Mouse (Mus musculus) frontal cortex, adult (tissue): ENCODE measurements at regions not wholly inside any gene's neighbourhood (a gene's known extent, or its start where the extent isn't known, plus 50 kb on each side); places are given as distances from the start of the nearest gene placed in this dataset.

Source experiments
- ATAC-seq: cut with Nextera tagmentation; 2 replicates; pipeline ENCODE4 v1.9.2; 2017; ENCODE audit warnings: mild to moderate bottlenecking, moderate library complexity, mixed read lengths; ENCODE audit not compliant: low TSS enrichment

GRCm38 (mm10) chr13:51899319-51900042 is 53.0 kb downstream of the Gadd45g start:
- no peak for ATAC-seq

- no peak for ATAC-seq
These were observed 53.6 kb downstream of the Gadd45g start for GRCm38 (mm10) chr13:51900043-51900440.

GRCm38 (mm10) chr13:51902482-51903285 is 56.2 kb downstream of the Gadd45g start:
- peak; percentile 84 for ATAC-seq

GRCm38 (mm10) chr13:51903324-51903939 is 57.0 kb downstream of the Gadd45g start:
- no peak for ATAC-seq

GRCm38 (mm10) chr13:51905270-51905669 is 58.8 kb downstream of the Gadd45g start:
- no peak for ATAC-seq

- no peak for ATAC-seq
These were observed 59.6 kb downstream of the Gadd45g start for GRCm38 (mm10) chr13:51906103-51906502.

- no peak for ATAC-seq
These were observed 62.0 kb downstream of the Gadd45g start for GRCm38 (mm10) chr13:51908514-51908913.

- no peak for ATAC-seq
These were observed 65.0 kb downstream of the Gadd45g start for GRCm38 (mm10) chr13:51911296-51911998.

- ATAC-seq = no peak
These were observed 66.0 kb downstream of the Gadd45g start for GRCm38 (mm10) chr13:51912477-51912876.

GRCm38 (mm10) chr13:51912994-51913393 is 66.5 kb downstream of the Gadd45g start:
- ATAC-seq = no peak

GRCm38 (mm10) chr13:51916666-51917240 is 70.3 kb downstream of the Gadd45g start:
- no peak for ATAC-seq

- no peak for ATAC-seq
These were observed 71.2 kb downstream of the Gadd45g start for GRCm38 (mm10) chr13:51917658-51918057.

GRCm38 (mm10) chr13:51918108-51918507 is 71.6 kb downstream of the Gadd45g start:
- no peak for ATAC-seq

- ATAC-seq = no peak
These were observed 72.3 kb downstream of the Gadd45g start for GRCm38 (mm10) chr13:51918781-51919170.

- ATAC-seq = no peak
These were observed 72.8 kb downstream of the Gadd45g start for GRCm38 (mm10) chr13:51919171-51919793.

- no peak for ATAC-seq
These were observed 73.5 kb downstream of the Gadd45g start for GRCm38 (mm10) chr13:51919937-51920336.

- ATAC-seq = no peak
These were observed 74.3 kb downstream of the Gadd45g start for GRCm38 (mm10) chr13:51920511-51921351.

GRCm38 (mm10) chr13:51921550-51921949 is 75.1 kb downstream of the Gadd45g start:
- no peak for ATAC-seq

GRCm38 (mm10) chr13:51926764-51927163 is 80.3 kb downstream of the Gadd45g start:
- ATAC-seq = no peak

GRCm38 (mm10) chr13:51929730-51930129 is 83.3 kb downstream of the Gadd45g start:
- no peak for ATAC-seq
